Mouse (Mus musculus): Measurements from ENCODE around the gene Hoxa9. TPM values are rescaled to one million over a fixed set of nuclear protein-coding genes. Genes with fewer than 3 reads are reported as not detected.

Gene Hoxa9
- polyA plus RNA-seq, 1 experiment = 0.52 TPM

- H3K36me3 ChIP-seq (ENCODE audit: control insufficient read depth, insufficient read depth, low read length) = no peaks in the 10 kb centered on the region
- H3K4me1 ChIP-seq (ENCODE audit: control insufficient read depth, insufficient read depth, low read length) = peaks cover 5% of the 10 kb centered on the region
- H3K27me3 ChIP-seq (ENCODE audit: control insufficient read depth, insufficient read depth, low read length) = peaks cover 14% of the 10 kb centered on the region
- H3K4me3 ChIP-seq (ENCODE audit: control insufficient read depth, low read depth, low read length) = no peak overlapping the region
- H3K27ac ChIP-seq (ENCODE audit: control insufficient read depth, insufficient read depth, low read depth, low read length) = no peak overlapping the region
- TF ChIP-seq POLR2A (IDR thresholded peaks at IDR 0.05; ENCODE audit: control insufficient read depth, low read depth, low read length) (no peak), CTCF (IDR thresholded peaks at IDR 0.05; ENCODE audit: control insufficient read depth, insufficient read depth, insufficient replicate concordance, low read depth, low read length) (no peak)
These were observed 35.2 kb upstream of the Hoxa9 start for GRCm38 (mm10) chr6:52265913-52266665.

GRCm38 (mm10) chr6:52265306-52265912 is 34.5 kb upstream of the Hoxa9 start:
- no peak for TF ChIP-seq CTCF (IDR thresholded peaks at IDR 0.05; ENCODE audit: control insufficient read depth, insufficient read depth, insufficient replicate concordance, low read depth, low read length)
- no peak for TF ChIP-seq POLR2A (IDR thresholded peaks at IDR 0.05; ENCODE audit: control insufficient read depth, low read depth, low read length)
- H3K27me3 ChIP-seq (ENCODE audit: control insufficient read depth, insufficient read depth, low read length) = peaks cover 16% of the 10 kb centered on the region
- H3K27ac ChIP-seq (ENCODE audit: control insufficient read depth, insufficient read depth, low read depth, low read length) = no peak overlapping the region
- no peak overlapping the region for H3K4me3 ChIP-seq (ENCODE audit: control insufficient read depth, low read depth, low read length)
- H3K36me3 ChIP-seq (ENCODE audit: control insufficient read depth, insufficient read depth, low read length) = no peaks in the 10 kb centered on the region
- H3K4me1 ChIP-seq (ENCODE audit: control insufficient read depth, insufficient read depth, low read length) = peaks cover 6% of the 10 kb centered on the region

GRCm38 (mm10) chr6:52264106-52264790 is 33.4 kb upstream of the Hoxa9 start:
- H3K4me3 ChIP-seq (ENCODE audit: control insufficient read depth, low read depth, low read length) = no peak overlapping the region
- peaks cover 19% of the 10 kb centered on the region for H3K27me3 ChIP-seq (ENCODE audit: control insufficient read depth, insufficient read depth, low read length)

GRCm38 (mm10) chr6:52263321-52263585 is 32.4 kb upstream of the Hoxa9 start:
- Histone ChIP-seq H3K4me1 (ENCODE audit: control insufficient read depth, insufficient read depth, low read length) (peaks cover 10% of the 10 kb centered on the region), H3K27ac (ENCODE audit: control insufficient read depth, insufficient read depth, low read depth, low read length) (no peak overlapping the region), H3K27me3 (ENCODE audit: control insufficient read depth, insufficient read depth, low read length) (peaks cover 19% of the 10 kb centered on the region), H3K4me3 (ENCODE audit: control insufficient read depth, low read depth, low read length) (no peak overlapping the region), H3K36me3 (ENCODE audit: control insufficient read depth, insufficient read depth, low read length) (no peaks in the 10 kb centered on the region)
- TF ChIP-seq CTCF (IDR thresholded peaks at IDR 0.05; ENCODE audit: control insufficient read depth, insufficient read depth, insufficient replicate concordance, low read depth, low read length) = no peak
- no peak for TF ChIP-seq POLR2A (IDR thresholded peaks at IDR 0.05; ENCODE audit: control insufficient read depth, low read depth, low read length)

More at GRCm38 (mm10) chr6:52264106-52264790, 33.4 kb upstream of the Hoxa9 start:
- Histone ChIP-seq H3K4me1 (ENCODE audit: control insufficient read depth, insufficient read depth, low read length) (peaks cover 9% of the 10 kb centered on the region), H3K36me3 (ENCODE audit: control insufficient read depth, insufficient read depth, low read length) (no peaks in the 10 kb centered on the region), H3K27ac (ENCODE audit: control insufficient read depth, insufficient read depth, low read depth, low read length) (no peak overlapping the region)
- no peak for TF ChIP-seq POLR2A (IDR thresholded peaks at IDR 0.05; ENCODE audit: control insufficient read depth, low read depth, low read length)
- TF ChIP-seq CTCF (IDR thresholded peaks at IDR 0.05; ENCODE audit: control insufficient read depth, insufficient read depth, insufficient replicate concordance, low read depth, low read length) = no peak

GRCm38 (mm10) chr6:52262463-52263320 is 31.8 kb upstream of the Hoxa9 start:
- peaks cover 19% of the 10 kb centered on the region for H3K27me3 ChIP-seq (ENCODE audit: control insufficient read depth, insufficient read depth, low read length)
- no peak overlapping the region for H3K27ac ChIP-seq (ENCODE audit: control insufficient read depth, insufficient read depth, low read depth, low read length)
- H3K4me3 ChIP-seq (ENCODE audit: control insufficient read depth, low read depth, low read length) = no peak overlapping the region
- no peaks in the 10 kb centered on the region for H3K36me3 ChIP-seq (ENCODE audit: control insufficient read depth, insufficient read depth, low read length)
- H3K4me1 ChIP-seq (ENCODE audit: control insufficient read depth, insufficient read depth, low read length) = peaks cover 10% of the 10 kb centered on the region
- TF ChIP-seq CTCF (IDR thresholded peaks at IDR 0.05; ENCODE audit: control insufficient read depth, insufficient read depth, insufficient replicate concordance, low read depth, low read length) (no peak), POLR2A (IDR thresholded peaks at IDR 0.05; ENCODE audit: control insufficient read depth, low read depth, low read length) (no peak)

GRCm38 (mm10) chr6:52261751-52262462 is 31.0 kb upstream of the Hoxa9 start:
- TF ChIP-seq CTCF (IDR thresholded peaks at IDR 0.05; ENCODE audit: control insufficient read depth, insufficient read depth, insufficient replicate concordance, low read depth, low read length) (no peak), POLR2A (IDR thresholded peaks at IDR 0.05; ENCODE audit: control insufficient read depth, low read depth, low read length) (no peak)
- H3K4me1 ChIP-seq (ENCODE audit: control insufficient read depth, insufficient read depth, low read length) = peaks cover 10% of the 10 kb centered on the region

More at GRCm38 (mm10) chr6:52261751-52262462, 31.0 kb upstream of the Hoxa9 start:
- no peak overlapping the region for H3K4me3 ChIP-seq (ENCODE audit: control insufficient read depth, low read depth, low read length)
- peaks cover 19% of the 10 kb centered on the region for H3K27me3 ChIP-seq (ENCODE audit: control insufficient read depth, insufficient read depth, low read length)
- H3K27ac ChIP-seq (ENCODE audit: control insufficient read depth, insufficient read depth, low read depth, low read length) = no peak overlapping the region
- no peaks in the 10 kb centered on the region for H3K36me3 ChIP-seq (ENCODE audit: control insufficient read depth, insufficient read depth, low read length)

Measured in testis, adult 2 months (tissue).